Mouse (Mus musculus): Measurements from ENCODE around the gene Phlda2.
A peak's percentile ranks its signal among the peaks of the same experiment; 100 is the strongest.
"Not testable (repeated sequence)": the region's sequence is repeated elsewhere in the genome, so short reads cannot be mapped to it uniquely, and the experiment has no call there.

Gene Phlda2

GRCm38 (mm10) chr7:143502418-143503200 is at the start of gene Phlda2:
Phlda2 (minus strand) TSS chr7:143503150.
- DNase-seq, result no peak

DNA sequence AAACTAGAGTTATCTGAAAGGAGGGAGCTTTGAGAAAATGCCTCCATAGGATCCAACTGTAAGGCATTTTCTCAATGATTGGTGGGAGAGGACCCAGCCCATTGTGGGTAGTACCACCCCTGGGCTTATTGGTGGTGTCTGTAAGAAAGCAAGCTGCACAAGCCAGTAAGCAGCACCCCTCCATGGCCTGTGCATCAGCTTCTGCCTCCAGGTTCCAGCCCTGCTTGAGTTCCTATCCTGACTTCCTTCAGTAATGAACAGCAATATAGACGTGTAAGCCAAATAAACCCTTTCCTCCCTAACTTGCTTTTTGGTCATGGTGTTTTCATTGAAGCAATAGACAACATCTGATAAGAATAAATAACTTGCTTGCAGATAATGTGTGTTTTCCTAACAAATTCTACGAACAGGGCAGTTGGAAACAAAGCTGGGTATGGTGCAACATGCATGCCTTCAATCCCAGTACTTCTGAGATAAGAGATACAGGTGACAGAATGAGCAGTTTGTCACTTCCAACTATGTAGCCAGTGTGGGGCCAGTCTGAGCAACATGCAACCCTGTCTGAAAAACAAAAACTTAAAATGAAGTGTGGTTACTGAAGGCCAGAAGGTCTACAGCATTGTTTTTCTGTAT is 46.8 kb upstream of the Phlda2 start:
- no peak for DNase-seq

- peak; percentile 99 for DNase-seq
Measured at GRCm38 (mm10) chr7:143548976-143549457, 46.1 kb upstream of the Phlda2 start, which contains the start of gene Nap1l4. Nap1l4 (minus strand) TSS chr7:143549106.

- DNase-seq, result no peak
Measured at GRCm38 (mm10) chr7:143548231-143548961, 45.4 kb upstream of the Phlda2 start.

- DNase-seq, result no peak
Measured at GRCm38 (mm10) chr7:143546554-143546953, 43.6 kb upstream of the Phlda2 start.

GRCm38 (mm10) chr7:143544368-143544767 is 41.4 kb upstream of the Phlda2 start:
- no peak for DNase-seq

- DNase-seq, result no peak
Measured at GRCm38 (mm10) chr7:143538671-143539070, 35.7 kb upstream of the Phlda2 start.

GRCm38 (mm10) chr7:143538229-143538628 is 35.3 kb upstream of the Phlda2 start:
- not testable (repeated sequence) for DNase-seq

GRCm38 (mm10) chr7:143536251-143536650 is 33.3 kb upstream of the Phlda2 start:
- DNase-seq, result no peak

- DNase-seq, result no peak
Measured at GRCm38 (mm10) chr7:143533284-143533683, 30.3 kb upstream of the Phlda2 start.

- no peak for DNase-seq
Measured at GRCm38 (mm10) chr7:143532410-143532809, 29.5 kb upstream of the Phlda2 start.

DNA sequence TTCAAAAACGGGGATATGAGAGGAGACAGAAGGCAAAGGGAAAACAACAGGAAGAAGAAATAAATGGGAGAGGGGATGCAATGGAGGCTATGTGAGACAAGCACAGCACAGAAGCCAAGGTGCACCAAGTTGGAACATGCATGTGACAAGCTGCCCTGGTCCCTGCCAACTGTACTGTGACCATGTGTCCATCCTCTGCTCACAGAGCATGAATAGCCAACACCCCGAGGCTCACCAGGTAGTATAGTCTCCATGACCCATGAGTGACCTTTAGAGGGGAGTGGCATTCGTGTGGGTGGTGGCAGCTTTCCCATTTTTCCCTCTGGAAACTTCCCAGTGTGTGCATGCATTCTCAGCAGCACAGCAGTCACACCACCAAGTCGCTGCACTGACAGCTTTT is 16.4 kb upstream of the Phlda2 start:
- no peak for DNase-seq

- DNase-seq, result no peak
Measured at GRCm38 (mm10) chr7:143514416-143514768, 11.4 kb upstream of the Phlda2 start.

DNA sequence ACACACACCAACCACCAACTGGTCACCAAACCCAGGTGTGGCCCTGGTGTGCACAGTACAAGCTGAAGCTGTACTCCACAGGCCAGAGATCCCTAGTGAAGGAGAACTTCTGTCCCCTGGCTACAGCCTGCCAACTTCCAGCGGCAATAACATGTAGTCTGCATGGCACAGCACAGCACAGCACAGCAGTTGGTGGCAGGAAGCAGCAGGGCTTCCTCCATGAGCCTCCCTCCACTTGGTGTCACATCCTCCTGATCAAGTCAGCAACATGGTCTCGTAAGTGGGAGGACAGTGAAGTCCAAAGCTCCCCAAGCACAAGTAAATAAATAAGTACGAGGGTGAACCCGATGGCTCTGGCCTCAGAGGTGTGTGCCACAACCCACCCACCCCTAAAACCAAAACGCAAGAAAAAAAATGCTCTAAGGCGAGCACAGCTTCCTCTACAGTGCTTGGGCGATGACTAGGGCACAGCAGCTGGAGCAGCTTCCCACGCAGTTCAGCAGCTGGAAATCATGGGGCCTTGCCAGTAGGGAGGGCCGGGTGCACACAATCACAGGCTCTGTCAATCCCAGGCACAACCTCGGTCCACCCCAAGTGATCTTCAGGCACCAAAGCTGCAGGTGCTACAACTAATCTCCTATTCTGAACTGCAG is 10.9 kb upstream of the Phlda2 start:
- no peak for DNase-seq

GRCm38 (mm10) chr7:143511335-143511712 is 8.4 kb upstream of the Phlda2 start:
- no peak for DNase-seq

DNA sequence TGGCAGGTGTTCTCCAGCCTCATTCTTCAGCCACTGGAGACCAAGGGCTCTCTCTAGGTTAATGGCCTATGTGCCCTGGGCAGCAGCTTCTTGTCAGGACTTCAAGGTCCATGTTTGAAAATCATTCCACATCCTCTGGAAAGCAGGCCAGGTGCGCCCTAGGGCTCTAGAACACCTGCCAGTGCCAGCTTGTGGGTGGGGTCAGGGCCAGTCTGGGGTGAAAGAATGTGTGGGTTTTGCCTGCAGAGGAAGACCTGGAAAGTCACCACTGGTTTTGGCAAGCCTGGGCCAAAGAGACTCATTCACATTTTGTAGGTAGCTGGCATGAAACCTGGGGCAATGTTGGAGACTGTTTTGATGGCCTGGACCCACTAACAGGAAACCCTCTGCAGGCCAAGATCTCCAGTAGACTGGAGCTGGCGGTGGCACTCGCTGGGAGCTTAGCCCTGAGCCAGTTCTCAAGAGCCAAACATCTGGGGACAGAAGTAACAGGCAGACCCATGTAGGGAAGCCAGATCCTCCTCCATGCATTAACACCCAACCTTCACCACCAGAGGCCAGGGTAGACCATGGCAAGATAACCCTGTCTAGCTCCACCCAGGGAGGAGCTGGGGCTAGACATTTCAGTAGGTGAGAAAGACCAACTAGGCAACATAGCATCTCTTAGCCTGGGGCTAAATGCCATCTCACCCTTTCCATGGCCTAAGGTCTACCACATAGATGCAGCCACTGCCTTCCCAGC is 7.8 kb upstream of the Phlda2 start:
- no peak for DNase-seq

DNA sequence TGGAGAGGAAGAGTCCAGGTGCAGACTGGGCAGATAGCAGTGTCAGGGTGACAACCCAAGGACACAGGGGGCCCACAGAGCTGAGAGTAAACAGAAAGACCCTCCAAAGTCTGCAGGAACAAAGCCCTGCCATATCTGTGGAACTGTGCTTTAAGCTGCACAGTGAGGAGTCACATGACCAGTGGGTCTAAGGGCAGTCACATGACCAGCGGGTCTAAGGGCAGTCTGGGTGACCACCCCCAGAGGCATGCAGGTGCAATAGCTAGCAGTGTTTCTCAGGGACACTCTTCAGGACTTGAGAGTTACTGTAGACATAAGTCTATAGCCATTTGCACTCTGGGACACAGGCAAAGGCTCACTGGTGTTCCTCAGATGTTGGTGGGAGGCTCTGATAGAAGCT is 6.6 kb upstream of the Phlda2 start:
- no peak for DNase-seq

DNA sequence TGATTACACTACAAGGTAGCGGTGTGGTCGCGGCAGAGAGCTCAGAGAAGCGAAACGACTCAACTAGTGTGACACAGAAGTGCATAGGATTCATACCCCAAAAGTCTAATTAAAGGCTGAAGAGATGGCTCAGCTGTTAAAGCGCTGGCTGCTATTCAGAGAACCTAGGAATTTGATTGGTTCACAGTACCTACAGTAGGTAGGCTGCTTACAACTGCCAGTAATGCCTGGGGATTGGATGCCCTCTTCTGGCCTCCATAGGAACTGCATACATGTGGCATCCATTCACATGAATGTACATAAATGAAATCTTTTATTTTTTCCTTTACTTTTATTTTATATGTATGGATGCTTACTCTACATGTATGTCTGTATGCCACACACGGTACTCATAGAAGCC is 3.7 kb upstream of the Phlda2 start:
- no peak for DNase-seq

DNA sequence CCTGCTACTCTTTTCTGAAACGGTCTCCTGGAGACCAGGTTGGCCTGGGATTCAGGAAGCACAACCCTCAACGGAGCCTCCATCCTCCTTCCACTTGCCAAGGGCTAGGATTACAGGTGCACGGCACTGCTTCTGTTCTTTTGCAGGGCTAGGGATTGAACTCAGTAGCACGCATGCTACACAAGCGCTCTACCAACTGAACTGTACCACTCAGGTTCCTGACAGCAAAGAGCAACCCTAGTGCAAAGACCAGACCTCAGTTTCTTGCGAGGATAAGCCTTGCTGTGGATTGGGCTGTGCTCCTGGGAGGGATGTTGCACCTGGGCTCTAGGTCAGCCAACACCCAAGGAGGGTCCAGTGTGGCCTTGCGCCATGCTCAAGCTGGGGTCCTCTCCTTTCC is 3.3 kb upstream of the Phlda2 start:
- DNase-seq, result no peak

GRCm38 (mm10) chr7:143505823-143506222 is 2.9 kb upstream of the Phlda2 start:
- DNase-seq, result peak; percentile 14

DNA sequence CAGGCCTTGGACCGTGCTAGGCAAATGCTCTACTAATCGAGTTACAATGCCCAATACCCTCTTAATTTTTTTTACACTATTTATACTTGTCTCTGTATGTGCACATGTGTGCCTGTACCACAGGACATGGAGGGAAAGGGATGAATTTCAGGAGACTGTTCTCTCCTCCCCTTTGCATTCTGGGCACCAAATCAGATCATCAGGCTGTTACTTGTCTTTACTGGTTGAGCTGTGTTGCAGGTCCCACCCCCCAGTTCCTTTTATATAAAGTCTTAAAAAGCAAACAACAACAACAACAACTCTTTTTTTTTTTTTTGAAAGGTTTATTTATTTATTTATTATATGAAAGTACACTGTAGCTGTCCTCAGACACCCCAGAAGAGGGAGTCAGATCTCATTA is 2.5 kb upstream of the Phlda2 start:
- no peak for DNase-seq

- no peak for DNase-seq
Measured at GRCm38 (mm10) chr7:143503926-143504325, 976 bp upstream of the Phlda2 start.
